Comparison of ENCODE assay signal across 36 mouse cellular contexts in genomic region chr8:106528596-106529249, GRCm38 (mm10). TPM values are rescaled to one million over a fixed set of nuclear protein-coding genes. Genes with fewer than 3 reads are reported as not detected.
DNase-seq lines count a peak whose midpoint lies in the region; ATAC-seq and TF ChIP-seq lines count a peak whose summit lies in the region.
"Had no signal": no experiment of that assay in that cellular context is flagged by ENCODE, and none has a peak within 500 bp of the region (broad histone marks: within the 10 kb centered on the region; RNA-seq: fewer than 3 reads in every experiment).

No protein-coding gene starts in this region.

- TF ChIP-seq CTCF in ES-Bruce4 (IDR thresholded peaks at IDR 0.05; ENCODE audit: low read depth, low read length), result no peak
- TF ChIP-seq CTCF in embryonic fibroblast, embryonic 13.5 days (IDR thresholded peaks at IDR 0.05; ENCODE audit: borderline replicate concordance, insufficient read depth, low read length), result no peak

- H3K36me3 ChIP-seq in heart, embryonic 13.5 days, result peaks cover 17% of the 10 kb centered on the region
- peaks cover 16% of the 10 kb centered on the region for H3K36me3 ChIP-seq in heart, embryonic 12.5 days
- H3K36me3 ChIP-seq in ES-Bruce4 (ENCODE audit: control insufficient read depth, insufficient read depth, low read length, poor library complexity, severe bottlenecking), result peaks cover 2% of the 10 kb centered on the region
- H3K36me3 ChIP-seq in intestine, embryonic 16.5 days (ENCODE audit: control insufficient read depth, insufficient read depth, low read length), result no peaks in the 10 kb centered on the region
- H3K36me3 ChIP-seq: forebrain, embryonic 10.5 days; hindbrain, embryonic 10.5 days; hindbrain, embryonic 15.5 days; liver, embryonic 15.5 days; midbrain, embryonic 10.5 days; midbrain, embryonic 15.5 days; neural tube, embryonic 15.5 days had no signal

- no peak overlapping the region for H3K4me3 ChIP-seq in heart, embryonic 13.5 days
- H3K4me3 ChIP-seq in heart, embryonic 12.5 days, result no peak overlapping the region
- H3K4me3 ChIP-seq in ES-Bruce4 (ENCODE audit: low read depth, low read length), result no peak overlapping the region
- no peak overlapping the region for H3K4me3 ChIP-seq in embryonic fibroblast, embryonic 13.5 days (ENCODE audit: insufficient read depth, low read length)
- no peak overlapping the region for H3K4me3 ChIP-seq in intestine, embryonic 16.5 days (ENCODE audit: low read length)
- H3K4me3 ChIP-seq: forebrain, embryonic 10.5 days; hindbrain, embryonic 10.5 days; hindbrain, embryonic 15.5 days; liver, embryonic 15.5 days; midbrain, embryonic 10.5 days; midbrain, embryonic 15.5 days; neural tube, embryonic 15.5 days; stomach, embryonic 15.5 days had no signal

- 65% methylated on average over 9 of the region's 9 CpGs for WGBS in heart, embryonic 13.5 days
- 72% methylated on average over 9 of the region's 9 CpGs for WGBS in heart, embryonic 12.5 days
- 83% methylated on average over 9 of the region's 9 CpGs for WGBS in intestine, embryonic 16.5 days

- H3K4me1 ChIP-seq in heart, embryonic 13.5 days, result peaks cover 62% of the 10 kb centered on the region
- H3K4me1 ChIP-seq in heart, embryonic 12.5 days (replicated peaks), result peaks cover 54% of the 10 kb centered on the region
- peaks cover 6% of the 10 kb centered on the region for H3K4me1 ChIP-seq in ES-Bruce4 (ENCODE audit: control insufficient read depth, insufficient read depth, low read length)
- H3K4me1 ChIP-seq in embryonic fibroblast, embryonic 13.5 days (ENCODE audit: control insufficient read depth, insufficient read depth, low read length), result peaks cover 18% of the 10 kb centered on the region
- no peaks in the 10 kb centered on the region for H3K4me1 ChIP-seq in intestine, embryonic 16.5 days (ENCODE audit: control insufficient read depth, insufficient read depth, low read length)
- H3K4me1 ChIP-seq: hindbrain, embryonic 10.5 days; hindbrain, embryonic 15.5 days; liver, embryonic 15.5 days; midbrain, embryonic 10.5 days; midbrain, embryonic 15.5 days; neural tube, embryonic 15.5 days; stomach, embryonic 15.5 days had no signal

- H3K27ac ChIP-seq in heart, embryonic 13.5 days (replicated peaks), result peak overlapping the region; percentile 17
- H3K27ac ChIP-seq in heart, embryonic 12.5 days (ENCODE audit: poor library complexity, severe bottlenecking), result no peak overlapping the region
- peak overlapping the region; percentile 34; the same call in 1 of the 2 replicates for H3K27ac ChIP-seq in ES-Bruce4 (ENCODE audit: insufficient read depth, low read length)
- peak overlapping the region; percentile 70 for H3K27ac ChIP-seq in embryonic fibroblast, embryonic 13.5 days (ENCODE audit: insufficient read depth, low read length)
- no peak overlapping the region for H3K27ac ChIP-seq in intestine, embryonic 16.5 days (ENCODE audit: low read length)
- H3K27ac ChIP-seq: forebrain, embryonic 10.5 days; hindbrain, embryonic 10.5 days; hindbrain, embryonic 15.5 days; liver, embryonic 15.5 days; midbrain, embryonic 10.5 days; midbrain, embryonic 15.5 days; neural tube, embryonic 15.5 days; stomach, embryonic 15.5 days had no signal

- H3K27me3 ChIP-seq in heart, embryonic 13.5 days (replicated peaks), result no peaks in the 10 kb centered on the region
- no peaks in the 10 kb centered on the region for H3K27me3 ChIP-seq in heart, embryonic 12.5 days (replicated peaks)
- H3K27me3 ChIP-seq in ES-Bruce4 (ENCODE audit: control insufficient read depth, insufficient read depth, low read length, poor library complexity, severe bottlenecking), result no peaks in the 10 kb centered on the region
- H3K27me3 ChIP-seq in intestine, embryonic 16.5 days (replicated peaks; ENCODE audit: control insufficient read depth, insufficient read depth, low read length), result no peaks in the 10 kb centered on the region
- H3K27me3 ChIP-seq: hindbrain, embryonic 15.5 days; liver, embryonic 15.5 days; midbrain, embryonic 15.5 days; neural tube, embryonic 15.5 days; stomach, embryonic 15.5 days had no signal

- no peak for TF ChIP-seq POLR2A in ES-Bruce4 (IDR thresholded peaks at IDR 0.05; ENCODE audit: insufficient read depth, low read length)
- no peak for TF ChIP-seq POLR2A in embryonic fibroblast, embryonic 13.5 days (IDR thresholded peaks at IDR 0.05; ENCODE audit: low read depth, low read length)

- H3K9me3 ChIP-seq in heart, embryonic 13.5 days, result no peaks in the 10 kb centered on the region
- 0 out of 2 replicates have a peak, but pooled peaks cover 7% of the 10 kb centered on the region for H3K9me3 ChIP-seq in heart, embryonic 12.5 days (replicated peaks)
- H3K9me3 ChIP-seq in ES-Bruce4 (replicated peaks; ENCODE audit: control insufficient read depth, insufficient read depth, low read length, poor library complexity, severe bottlenecking), result 0 out of 2 replicates have a peak, but pooled peaks cover 4% of the 10 kb centered on the region
- peaks cover 3% of the 10 kb centered on the region for H3K9me3 ChIP-seq in intestine, embryonic 16.5 days (ENCODE audit: control insufficient read depth, low read length)
- H3K9me3 ChIP-seq: forebrain, embryonic 10.5 days; hindbrain, embryonic 10.5 days; hindbrain, embryonic 15.5 days; liver, embryonic 15.5 days; midbrain, embryonic 10.5 days; midbrain, embryonic 15.5 days; neural tube, embryonic 15.5 days; stomach, embryonic 15.5 days had no signal

- DNase-seq in NIH3T3 (ENCODE audit: low read depth), result peak; percentile 7
- no peak for DNase-seq in adrenal gland, adult 8-10 months
- DNase-seq: adrenal gland, postnatal 25 days; cerebellum, adult 11-12 months; cerebellum, adult 9-11 months; embryo, embryonic 11 days; kidney, adult 8-10 months; kidney, postnatal 10 days; layer of hippocampus, postnatal 36 days; lung, embryonic 14.5 days; lung, postnatal 14 days; retina, postnatal 1 day; right cerebral cortex, postnatal 25 days had no signal

- no peak overlapping the region for H3K4me2 ChIP-seq in heart, embryonic 13.5 days
- H3K4me2 ChIP-seq in heart, embryonic 12.5 days, result no peak overlapping the region
- H3K4me2 ChIP-seq in intestine, embryonic 16.5 days (ENCODE audit: low read depth, low read length), result no peak overlapping the region
- H3K4me2 ChIP-seq: hindbrain, embryonic 15.5 days; liver, embryonic 15.5 days; lung, embryonic 14.5 days; midbrain, embryonic 15.5 days; neural tube, embryonic 15.5 days; stomach, embryonic 15.5 days had no signal

- 0 out of 2 replicates have a peak, but pooled peaks have one; percentile 13 for TF ChIP-seq EP300 in ES-Bruce4 (IDR thresholded peaks at IDR 0.05; ENCODE audit: insufficient read depth, low read depth, low read length)

- H3K9ac ChIP-seq in heart, embryonic 13.5 days, result no peak overlapping the region
- H3K9ac ChIP-seq in heart, embryonic 12.5 days, result no peak overlapping the region
- H3K9ac ChIP-seq in ES-Bruce4 (ENCODE audit: low read depth, poor library complexity, severe bottlenecking), result 0 out of 2 replicates have a peak overlapping the region, but pooled peaks have one; percentile 6
- H3K9ac ChIP-seq in intestine, embryonic 16.5 days (ENCODE audit: low read depth, low read length), result no peak overlapping the region
- H3K9ac ChIP-seq: hindbrain, embryonic 15.5 days; liver, embryonic 15.5 days; lung, embryonic 14.5 days; midbrain, embryonic 15.5 days; neural tube, embryonic 15.5 days; stomach, embryonic 15.5 days had no signal

- no peak for ATAC-seq in heart, embryonic 13.5 days (ENCODE audit: extremely low read depth, insufficient number of reproducible peaks, low FRiP score, low TSS enrichment)
- no peak for ATAC-seq in heart, embryonic 12.5 days (ENCODE audit: insufficient number of reproducible peaks, low FRiP score)
- ATAC-seq in intestine, embryonic 16.5 days, result no peak
- ATAC-seq: CD4-positive, CD25-positive, alpha-beta regulatory T cell, adult 4 months; forebrain, embryonic 16.5 days; inflammation-experienced regulatory T-cells, adult 6 months; midbrain, embryonic 15.5 days had no signal

RNA-seq across cellular contexts. Expression of gene Cdh3, which starts 18.0 kb away (rescaled TPM):
- 29.5 and 32.0 TPM in 2 replicates for polyA plus RNA-seq in heart, embryonic 13.5 days (2015; fragmentation: Nextera tagmentation; extraction: Ambion mirVana)
- 39.9 and 41.0 TPM in 2 replicates for polyA plus RNA-seq in heart, embryonic 12.5 days (2016; fragmentation: Nextera tagmentation; extraction: Ambion mirVana)
- 33.3 and 40.9 TPM in 2 replicates for polyA plus RNA-seq in ES-Bruce4 (2011; ENCODE audit: insufficient read depth, insufficient read length, low read depth, missing spikeins)
- polyA plus RNA-seq in embryonic fibroblast, embryonic 13.5 days (2011; ENCODE audit: insufficient read length, low read depth, missing spikeins), result 49.9 and 70.2 TPM in 2 replicates
- 11.5 and 12.5 TPM in 2 replicates for polyA plus RNA-seq in intestine, embryonic 16.5 days (2015; fragmentation: Nextera tagmentation; extraction: Ambion mirVana)
- under 1 TPM; 0.35 to 0.81 (median 0.55) TPM for total RNA-seq in adrenal gland, adult 8-10 months (2022)
- total RNA-seq: granulocyte monocyte progenitor cell, adult 5-6 weeks had no signal
- polyA plus RNA-seq: CD4-positive, CD25-positive, alpha-beta regulatory T cell, adult 4 months; inflammation-experienced regulatory T-cells, adult 6 months had no signal

RNA-seq across cellular contexts. Expression of gene 6030452D12Rik, which starts 28.4 kb away (rescaled TPM):
- polyA plus RNA-seq in heart, embryonic 13.5 days (2015; fragmentation: Nextera tagmentation; extraction: Ambion mirVana), result not detected in 2 replicates
- not detected in 2 replicates for polyA plus RNA-seq in heart, embryonic 12.5 days (2016; fragmentation: Nextera tagmentation; extraction: Ambion mirVana)
- polyA plus RNA-seq in ES-Bruce4 (2011; ENCODE audit: insufficient read depth, insufficient read length, low read depth, missing spikeins), result not detected in 2 replicates
- polyA plus RNA-seq in embryonic fibroblast, embryonic 13.5 days (2011; ENCODE audit: insufficient read length, low read depth, missing spikeins), result not detected in 2 replicates
- not detected in 2 replicates for polyA plus RNA-seq in intestine, embryonic 16.5 days (2015; fragmentation: Nextera tagmentation; extraction: Ambion mirVana)
- total RNA-seq in adrenal gland, adult 8-10 months (2022), result not detected
- total RNA-seq: adrenal gland, postnatal 25 days; ES-E14; gastrocnemius, adult 8-10 months; granulocyte monocyte progenitor cell, adult 5-6 weeks; layer of hippocampus, postnatal 36 days; liver, adult 2 months had no signal
- polyA plus RNA-seq: CD4-positive, CD25-positive, alpha-beta regulatory T cell, adult 4 months; forebrain, embryonic 10.5 days; forebrain, embryonic 16.5 days; heart, embryonic 16.5 days; hindbrain, embryonic 10.5 days; hindbrain, embryonic 15.5 days; inflammation-experienced regulatory T-cells, adult 6 months; large intestine, adult 2 months; limb, embryonic 11.5 days; liver, adult 2 months; liver, embryonic 15.5 days; lung, embryonic 14.5 days; midbrain, embryonic 10.5 days; midbrain, embryonic 15.5 days; neural tube, embryonic 15.5 days; stomach, embryonic 15.5 days had no signal

RNA-seq across cellular contexts. Expression of gene Gm10073, which starts 44.5 kb away (rescaled TPM):
- 6.0 and 11.9 TPM in 2 replicates for polyA plus RNA-seq in heart, embryonic 13.5 days (2015; fragmentation: Nextera tagmentation; extraction: Ambion mirVana)
- polyA plus RNA-seq in heart, embryonic 12.5 days (2016; fragmentation: Nextera tagmentation; extraction: Ambion mirVana), result 2.8 and 4.1 TPM in 2 replicates
- 498 and 566 TPM in 2 replicates for polyA plus RNA-seq in ES-Bruce4 (2011; ENCODE audit: insufficient read depth, insufficient read length, low read depth, missing spikeins)
- polyA plus RNA-seq in embryonic fibroblast, embryonic 13.5 days (2011; ENCODE audit: insufficient read length, low read depth, missing spikeins), result 21.2 and 22.4 TPM in 2 replicates
- 8.4 and 10.6 TPM in 2 replicates for polyA plus RNA-seq in intestine, embryonic 16.5 days (2015; fragmentation: Nextera tagmentation; extraction: Ambion mirVana)
- 100 to 1,000 TPM; 129 to 165 (median 142) TPM for total RNA-seq in adrenal gland, adult 8-10 months (2022)

Comparison
In these comparisons a context has a peak if more than half of its experiments do, and no peak if none do; other contexts are left out.
1. H3K27ac ChIP-seq: peak in heart, embryonic 13.5 days (single experiment), ES-Bruce4 (single experiment) and embryonic fibroblast, embryonic 13.5 days (single experiment); none in heart, embryonic 12.5 days (single experiment) and intestine, embryonic 16.5 days (single experiment).
2. RNA of gene Gm10073, which starts 44.5 kb away (polyA plus RNA-seq): 498 to 566 TPM in ES-Bruce4; 21.2 to 22.4 TPM in embryonic fibroblast, embryonic 13.5 days, 8.4 to 10.6 TPM in intestine, embryonic 16.5 days, 6.0 to 11.9 TPM in heart, embryonic 13.5 days and 2.8 to 4.1 TPM in heart, embryonic 12.5 days; every median in the first group is over 10 times any median in the second.